Mouse (Mus musculus) liver, embryonic 13.5 days (tissue): ENCODE data around the gene Tmem117. TPM values are rescaled to one million over a fixed set of nuclear protein-coding genes. Genes with fewer than 3 reads are reported as not detected.
A peak's percentile ranks its signal among the peaks of the same experiment; 100 is the strongest.

ENCODE experiments used
- ATAC-seq: fragments of 200-750 bp; cut with Nextera tagmentation; 2 replicates; pipeline ENCODE4 v1.8.0; 2017; ENCODE audit warnings: low read depth, mild to moderate bottlenecking, moderate number of reproducible peaks, moderate library complexity
- DNase-seq: peaks from one replicate; pipeline ENCODE4 v3.0.0; 2022
- H3K27ac ChIP-seq: fragments of 300-500 bp; sonication (generic); 2 replicates; pipeline ENCODE4 v1.5.1; 2015; ENCODE audit warnings: moderate library complexity, mild to moderate bottlenecking, inconsistent platforms
- H3K27me3 ChIP-seq: fragments of 300-500 bp; sonication (generic); 2 replicates; pipeline ENCODE4 v1.6.1; 2015; ENCODE audit warnings: mild to moderate bottlenecking, inconsistent platforms
- H3K36me3 ChIP-seq: fragments of 300-500 bp; sonication (generic); 2 replicates; pipeline ENCODE4 v1.6.1; 2015; ENCODE audit warnings: mild to moderate bottlenecking, inconsistent platforms
- H3K4me1 ChIP-seq: fragments of 300-500 bp; sonication (generic); replicated peaks from 2 replicates; pipeline ENCODE4 v1.6.1; 2015; ENCODE audit warnings: inconsistent platforms
- H3K4me2 ChIP-seq: fragments of 300-500 bp; sonication (generic); 2 replicates; pipeline ENCODE4 v1.6.1; 2015; ENCODE audit warnings: inconsistent platforms, mild to moderate bottlenecking, moderate library complexity
- H3K4me3 ChIP-seq: fragments of 300-500 bp; sonication (generic); replicated peaks from 2 replicates; pipeline ENCODE4 v1.5.1; 2015; ENCODE audit warnings: mild to moderate bottlenecking, inconsistent platforms
- H3K9ac ChIP-seq: fragments of 300-500 bp; sonication (generic); 2 replicates; pipeline ENCODE4 v1.6.1; 2015; ENCODE audit warnings: mild to moderate bottlenecking, inconsistent platforms
- H3K9me3 ChIP-seq: fragments of 300-500 bp; sonication (generic); replicated peaks from 2 replicates; pipeline ENCODE4 v1.6.1; 2016; ENCODE audit warnings: inconsistent platforms
- WGBS: fragments of 180-500 bp; shearing (Covaris S2); methylation state at CpG from one replicate; pipeline ENCODE4 v1.1.7; 2015; ENCODE audit not compliant: insufficient replicate concordance; 5-methylcytosine and 5-hydroxymethylcytosine counted together
- polyA plus RNA-seq: library from polyadenylated mRNA; unstranded; fragments of >200 nt; fragmentation: Nextera tagmentation; extraction: Ambion mirVana; gene quantifications from 2 replicates; pipeline ENCODE4 v1.2.1, GENCODE M21; 2015

Gene Tmem117
- polyA plus RNA-seq = 0.03 and 0.07 TPM in 2 replicates

DNA sequence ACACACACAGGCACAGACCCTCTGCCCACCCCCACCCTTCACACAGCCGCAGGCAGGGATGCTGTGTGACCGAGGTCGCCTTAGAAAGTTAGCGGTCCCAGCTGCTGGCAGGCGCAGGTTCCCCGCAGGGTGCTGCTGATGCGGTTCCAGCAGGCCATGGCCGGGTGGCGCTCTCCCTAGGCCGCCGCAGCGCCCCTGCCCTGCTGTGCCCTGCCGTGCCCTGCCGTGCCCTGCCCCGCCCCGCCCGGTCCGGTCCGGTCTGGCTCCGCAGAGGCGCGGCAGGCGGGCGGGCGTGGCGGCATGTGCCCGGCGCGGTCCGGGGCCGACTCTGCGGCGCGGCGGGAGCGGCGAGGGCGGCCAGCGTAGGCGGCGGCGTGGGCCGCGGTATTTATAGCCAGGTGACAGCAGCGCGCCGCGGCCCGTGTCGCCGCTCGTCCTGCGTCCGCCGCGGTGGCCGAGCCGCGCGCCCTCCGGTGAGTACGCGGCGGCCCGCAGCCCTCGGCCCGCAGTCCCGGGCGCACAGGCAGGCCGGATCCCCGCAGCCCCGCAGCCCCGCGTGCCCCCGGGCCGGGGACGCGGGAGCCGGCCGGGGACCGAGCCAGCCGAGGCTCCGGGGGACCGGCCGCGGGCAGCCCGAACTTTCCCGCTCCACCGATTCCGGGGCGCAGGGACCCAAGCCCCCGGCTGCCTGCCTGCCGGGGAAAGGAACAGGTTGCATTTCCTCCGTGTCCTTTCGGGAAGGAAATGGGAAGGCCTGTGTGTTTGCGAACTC, at the start of gene Tmem117:
Tmem117 (plus strand) TSS at position 403 of the 772 bp plus-strand sequence.
- Histone ChIP-seq H3K27ac (no peak within 1 kb of the TSS), H3K4me3 (peak within 1 kb of the TSS; percentile 54), H3K9me3 (no peaks in the 10 kb centered on the region), H3K27me3 (peaks cover 39% of the 10 kb centered on the region), H3K4me2 (peak within 1 kb of the TSS; percentile 68), H3K4me1 (0 out of 2 replicates have a peak, but pooled peaks cover 2% of the 10 kb centered on the region), H3K9ac (no peak within 1 kb of the TSS), H3K36me3 (no peaks in the 10 kb centered on the region)
- ATAC-seq (no peak), DNase-seq (no peak)
- WGBS = 2% methylated on average over 89 of the region's 96 CpGs

DNA sequence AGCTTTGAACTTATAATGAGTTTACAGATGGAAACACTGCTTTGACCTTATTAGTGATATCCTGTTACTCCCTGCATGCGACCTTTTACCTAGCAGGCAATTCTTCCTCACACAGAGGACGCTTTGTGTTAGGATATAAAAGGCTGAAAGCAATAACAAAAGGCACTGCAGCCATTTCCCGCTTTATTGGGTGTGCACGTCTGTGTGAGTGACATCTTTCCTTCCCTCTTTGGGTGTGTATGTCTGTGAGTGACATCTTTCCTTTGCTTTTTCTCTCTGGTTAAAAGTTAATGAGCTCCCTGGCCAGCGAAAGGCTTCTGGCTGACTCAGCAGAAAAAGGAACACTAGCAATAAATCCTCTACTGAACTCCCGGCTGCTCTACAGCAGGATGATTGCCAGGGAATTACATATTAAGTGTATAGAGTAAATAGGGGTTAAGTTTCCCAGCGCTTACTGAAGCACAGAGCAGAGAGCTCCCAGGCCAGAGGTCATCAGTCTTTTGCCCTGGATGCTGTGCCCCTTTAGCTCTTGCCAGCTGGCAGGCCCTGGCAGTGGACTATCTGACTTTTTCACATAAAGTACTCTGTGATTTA, 46.9 kb upstream of the Tmem117 start:
- H3K27ac ChIP-seq = no peak overlapping the region
- H3K9ac ChIP-seq = no peak overlapping the region
- H3K27me3 ChIP-seq = no peaks in the 10 kb centered on the region
- H3K9me3 ChIP-seq = no peaks in the 10 kb centered on the region
- DNase-seq (no peak), ATAC-seq (no peak)
- H3K4me1 ChIP-seq = no peaks in the 10 kb centered on the region
- WGBS = 78% methylated on average over 7 of the region's 7 CpGs
- H3K4me2 ChIP-seq = no peak overlapping the region
- no peak overlapping the region for H3K4me3 ChIP-seq
- H3K36me3 ChIP-seq = peaks cover 78% of the 10 kb centered on the region

DNA sequence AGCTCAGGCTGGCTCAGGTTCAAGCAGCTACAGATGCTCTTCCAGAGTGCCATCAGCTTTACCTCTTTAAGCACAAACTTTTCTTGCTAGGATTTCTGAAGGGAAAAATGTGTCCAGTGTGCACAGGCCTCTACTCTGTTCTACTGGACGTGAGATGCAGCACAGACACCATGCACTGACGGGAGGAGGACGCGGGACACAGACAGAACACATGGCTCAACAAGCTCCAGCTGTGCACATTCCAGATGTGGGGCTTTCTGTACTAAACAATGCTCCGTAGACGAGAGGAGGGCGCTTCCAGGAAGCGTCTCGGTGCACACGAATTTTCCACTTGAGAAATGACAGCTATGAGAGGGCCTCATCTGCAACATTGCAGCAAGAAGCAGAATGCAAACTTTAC, 45.9 kb upstream of the Tmem117 start:
- Histone ChIP-seq H3K9me3 (no peaks in the 10 kb centered on the region), H3K27ac (no peak overlapping the region), H3K4me1 (peaks cover 4% of the 10 kb centered on the region), H3K27me3 (no peaks in the 10 kb centered on the region), H3K4me2 (no peak overlapping the region), H3K4me3 (no peak overlapping the region), H3K9ac (no peak overlapping the region), H3K36me3 (peaks cover 76% of the 10 kb centered on the region)
- 91% methylated on average over 10 of the region's 10 CpGs for WGBS
- ATAC-seq = no peak
- no peak for DNase-seq

DNA sequence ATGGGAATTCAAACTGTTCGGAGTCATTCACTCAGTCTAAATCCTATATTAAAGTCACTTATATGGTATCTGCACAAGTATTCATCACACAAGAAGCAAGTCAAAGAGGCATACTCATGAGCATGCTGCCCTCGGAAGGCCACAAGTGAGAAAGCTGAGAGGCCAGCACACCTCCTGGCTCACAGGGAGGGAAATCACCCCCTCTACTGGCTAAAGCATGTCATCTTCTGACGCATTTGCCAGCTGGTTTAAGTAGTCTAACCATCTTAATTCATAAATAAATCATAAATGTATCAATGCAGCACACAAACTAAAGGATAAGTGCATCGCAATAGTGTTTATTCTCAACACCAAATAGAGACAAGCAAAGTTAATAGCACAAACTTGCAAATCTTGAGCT, 44.3 kb upstream of the Tmem117 start:
- peaks cover 66% of the 10 kb centered on the region for H3K36me3 ChIP-seq
- no peaks in the 10 kb centered on the region for H3K9me3 ChIP-seq
- 82% methylated on average over 4 of the region's 4 CpGs for WGBS
- no peak overlapping the region for H3K4me3 ChIP-seq
- H3K27me3 ChIP-seq = no peaks in the 10 kb centered on the region
- no peak for ATAC-seq
- no peak overlapping the region for H3K9ac ChIP-seq
- DNase-seq = no peak
- peaks cover 9% of the 10 kb centered on the region for H3K4me1 ChIP-seq
- no peak overlapping the region for H3K4me2 ChIP-seq
- no peak overlapping the region for H3K27ac ChIP-seq

DNA sequence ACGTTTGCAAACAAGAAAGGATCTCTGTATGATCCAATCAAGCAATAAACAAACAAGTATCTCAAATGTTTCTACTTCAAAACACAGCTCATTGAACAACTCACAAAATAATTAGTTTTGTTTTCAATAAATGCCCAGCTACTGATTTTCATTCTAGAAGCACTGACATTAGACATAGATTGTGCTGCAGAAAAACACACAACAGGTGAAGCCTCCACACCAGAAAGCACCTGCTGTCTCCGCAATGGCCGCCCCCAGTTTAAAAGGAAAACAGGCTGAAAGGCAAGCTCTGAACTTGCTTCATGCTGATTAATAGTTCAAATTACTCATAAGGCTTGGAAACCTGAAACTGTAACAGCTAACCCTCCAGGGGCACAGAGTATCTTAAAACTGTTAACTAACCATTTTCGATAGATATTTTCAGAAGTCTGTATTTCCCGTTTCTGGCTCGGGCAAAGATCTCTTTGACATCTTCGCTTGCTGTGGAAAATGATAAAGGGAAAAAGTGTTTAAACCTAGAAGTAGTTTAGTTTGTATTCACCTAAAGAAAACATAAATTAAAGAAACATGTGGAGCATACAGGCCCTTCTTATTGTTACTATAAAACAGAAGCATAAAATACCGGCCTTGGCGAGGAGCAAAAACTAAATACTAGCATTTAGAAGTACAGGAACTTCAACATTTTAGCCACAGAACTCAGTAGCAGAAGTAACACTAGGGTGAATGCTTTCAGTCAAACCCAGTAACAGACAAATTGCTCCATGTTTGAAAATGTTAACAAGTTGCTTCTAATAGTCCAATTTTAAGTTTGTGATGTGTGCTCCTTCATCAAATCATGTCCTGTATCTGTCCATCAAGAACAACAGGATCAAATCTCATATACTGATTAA, 41.0 kb upstream of the Tmem117 start:
- 70% methylated on average over 9 of the region's 9 CpGs for whole genome bisulfite sequencing
- Histone ChIP-seq H3K27ac (no peak overlapping the region), H3K9ac (peak overlapping the region; percentile 97; the same call in 1 of the 2 replicates), H3K27me3 (no peaks in the 10 kb centered on the region), H3K4me1 (peaks cover 24% of the 10 kb centered on the region), H3K4me3 (peak overlapping the region; percentile 99), H3K36me3 (peaks cover 36% of the 10 kb centered on the region), H3K4me2 (peak overlapping the region; percentile 79), H3K9me3 (no peaks in the 10 kb centered on the region)
- ATAC-seq = no peak
- no peak for DNase-seq

DNA sequence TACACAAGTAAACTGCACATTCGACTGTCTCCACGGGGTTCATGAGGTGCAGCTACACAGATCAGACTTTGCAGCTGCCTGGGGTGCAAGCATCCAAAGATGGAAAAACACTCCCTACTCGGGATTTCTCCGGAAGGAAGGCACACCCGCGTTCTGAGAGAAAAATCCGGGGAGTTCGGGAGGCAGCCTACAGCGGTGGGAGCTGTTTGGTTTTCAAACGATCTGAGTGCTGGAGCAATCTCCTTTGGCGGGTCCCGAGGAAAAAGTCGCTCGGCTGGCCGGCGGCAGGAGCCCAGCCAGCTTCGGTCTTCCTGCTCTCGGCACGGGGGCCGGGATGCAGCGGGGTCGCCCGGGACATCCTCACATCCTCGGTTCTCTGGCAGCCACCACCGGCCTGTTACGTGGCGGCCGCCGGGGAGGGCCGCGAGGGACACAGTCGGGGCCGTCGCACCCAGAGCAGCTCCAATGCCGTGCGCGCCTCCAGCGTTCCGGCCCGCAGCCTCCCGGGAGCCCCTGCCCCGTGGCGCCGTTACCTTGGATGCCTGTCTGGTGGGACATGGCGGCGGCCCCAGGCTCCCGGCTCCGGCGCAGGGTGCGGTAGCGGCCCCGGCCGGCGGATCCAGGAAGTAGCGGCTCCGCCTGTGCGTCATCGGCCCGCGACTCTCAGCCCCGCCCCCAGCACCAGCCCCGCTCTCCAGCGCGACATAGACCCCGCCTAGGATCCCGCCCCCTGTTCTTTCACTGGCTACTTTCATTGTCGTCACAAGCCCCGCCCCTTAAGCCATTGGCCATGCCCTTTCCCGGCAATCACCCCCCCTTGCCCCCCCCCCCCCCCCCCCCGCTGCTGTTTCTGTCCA, 39.6 kb upstream of the Tmem117 start, which contains the start of gene Twf1:
Twf1 (minus strand) TSS at position 671 of the 857 bp plus-strand sequence.
- peak; percentile 94 for DNase-seq
- Histone ChIP-seq H3K36me3 (peaks cover 22% of the 10 kb centered on the region), H3K4me3 (peak within 1 kb of the TSS; percentile 99), H3K27ac (peak within 1 kb of the TSS; percentile 78), H3K4me1 (peaks cover 24% of the 10 kb centered on the region), H3K27me3 (no peaks in the 10 kb centered on the region), H3K9me3 (no peaks in the 10 kb centered on the region), H3K9ac (peak within 1 kb of the TSS; percentile 97), H3K4me2 (peak within 1 kb of the TSS; percentile 79)
- WGBS = under 1% methylated on average over 56 of the region's 70 CpGs
- ATAC-seq = peak; percentile 99

DNA sequence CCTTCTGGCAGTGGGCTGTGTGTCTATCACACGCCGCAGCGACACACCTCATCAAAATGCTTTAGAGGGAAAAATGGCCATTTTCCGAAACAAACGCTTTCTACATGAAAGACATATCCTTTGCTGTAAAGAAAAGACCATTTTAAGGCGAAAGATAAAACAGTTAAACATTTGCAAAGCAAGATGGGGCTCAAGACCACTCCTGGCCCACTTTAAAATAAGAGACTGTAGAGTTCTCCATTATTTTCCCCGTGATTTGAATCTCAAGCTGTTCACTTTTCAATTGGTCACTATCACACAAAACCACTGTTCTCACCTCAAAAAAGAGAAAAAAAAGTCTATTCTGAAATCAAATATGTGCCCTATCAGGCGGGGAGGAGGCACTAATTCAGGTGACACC, 38.9 kb upstream of the Tmem117 start:
- Histone ChIP-seq H3K36me3 (peaks cover 16% of the 10 kb centered on the region), H3K9me3 (no peaks in the 10 kb centered on the region), H3K4me2 (peak overlapping the region; percentile 79), H3K9ac (peak overlapping the region; percentile 58), H3K4me1 (peaks cover 24% of the 10 kb centered on the region), H3K27ac (no peak overlapping the region), H3K27me3 (no peaks in the 10 kb centered on the region), H3K4me3 (peak overlapping the region; percentile 99)
- DNase-seq (no peak), ATAC-seq (no peak)
- WGBS = 10% methylated on average over 8 of the region's 8 CpGs

DNA sequence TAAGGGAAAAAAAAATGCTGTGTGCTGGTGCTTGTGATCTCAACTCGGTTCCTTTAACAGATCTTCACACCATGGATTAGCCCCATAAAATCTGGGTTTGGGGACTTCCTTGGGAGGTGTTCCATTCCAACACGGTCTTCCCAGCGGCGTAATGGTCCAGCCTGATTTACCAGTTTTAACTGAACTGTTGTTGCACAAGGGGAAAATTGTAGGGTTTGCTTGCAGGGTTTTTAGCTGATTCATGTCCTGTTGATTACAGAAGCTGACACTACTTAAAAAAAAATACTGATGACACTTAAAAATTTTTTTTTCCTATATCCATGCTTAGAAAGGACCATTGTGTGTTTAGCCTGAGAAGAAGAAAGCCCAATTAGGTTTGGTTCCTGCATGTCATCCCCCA, 37.7 kb upstream of the Tmem117 start:
- Histone ChIP-seq H3K9ac (no peak overlapping the region), H3K4me1 (peaks cover 24% of the 10 kb centered on the region), H3K27ac (no peak overlapping the region), H3K9me3 (no peaks in the 10 kb centered on the region), H3K27me3 (no peaks in the 10 kb centered on the region), H3K36me3 (peaks cover 4% of the 10 kb centered on the region), H3K4me3 (no peak overlapping the region), H3K4me2 (no peak overlapping the region)
- DNase-seq (no peak), ATAC-seq (no peak)
- 63% methylated on average over 4 of the region's 4 CpGs for WGBS

DNA sequence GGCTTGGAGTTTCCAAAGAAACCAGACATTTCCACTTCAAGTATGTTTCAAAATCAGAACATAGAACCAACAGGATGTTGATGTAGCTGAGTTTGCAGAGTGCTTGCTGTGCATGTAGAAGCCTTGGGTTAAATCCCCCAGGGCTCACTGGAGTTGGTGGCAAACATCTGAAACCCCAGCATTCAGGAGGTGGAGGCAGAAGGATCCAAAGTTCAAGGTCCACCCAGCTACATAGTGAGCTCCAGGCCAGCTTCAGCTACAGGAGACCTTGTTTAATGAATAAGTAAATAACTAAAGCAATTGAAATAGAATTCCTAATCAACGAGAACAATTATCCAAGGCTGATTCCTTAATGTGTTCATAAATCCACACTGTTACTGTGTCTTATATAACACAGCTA, 35.4 kb upstream of the Tmem117 start:
- Histone ChIP-seq H3K27me3 (no peaks in the 10 kb centered on the region), H3K4me1 (peaks cover 15% of the 10 kb centered on the region; the same call in 1 of the 2 replicates), H3K27ac (no peak overlapping the region), H3K36me3 (no peaks in the 10 kb centered on the region), H3K9ac (no peak overlapping the region), H3K4me3 (no peak overlapping the region), H3K9me3 (no peaks in the 10 kb centered on the region), H3K4me2 (no peak overlapping the region)
- DNase-seq = no peak
- 52% methylated on average over 1 of the region's 1 CpGs for WGBS
- no peak for ATAC-seq

DNA sequence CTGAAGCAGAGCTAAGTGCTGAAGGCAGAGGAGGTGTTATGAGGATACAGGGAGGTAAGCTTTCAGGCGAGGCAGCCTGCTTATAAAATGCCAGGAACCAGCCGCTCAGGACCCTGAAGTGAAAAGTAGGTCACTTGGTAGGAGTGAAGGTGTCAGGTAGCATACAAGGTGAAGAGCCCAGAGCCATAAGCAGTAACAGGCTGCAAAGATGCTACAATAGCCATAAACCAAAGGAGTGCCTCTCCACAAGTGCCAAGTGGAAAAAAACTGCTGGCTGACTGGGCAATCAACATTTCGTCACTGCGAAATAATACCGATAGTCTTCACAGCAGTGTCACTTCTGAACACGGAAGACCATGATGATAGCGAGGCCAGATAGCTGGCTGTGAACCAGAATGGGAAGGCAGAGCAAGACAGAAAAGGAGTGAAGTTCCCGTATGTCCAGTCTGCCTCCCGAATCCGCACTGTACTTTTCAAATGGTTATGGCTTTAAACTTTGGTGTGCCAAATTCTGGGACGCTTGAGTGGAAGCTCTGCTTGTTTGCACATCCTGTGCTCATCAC, 28.8 kb upstream of the Tmem117 start:
- 59% methylated on average over 11 of the region's 11 CpGs for WGBS
- H3K9ac ChIP-seq = no peak overlapping the region
- H3K27me3 ChIP-seq = no peaks in the 10 kb centered on the region
- H3K36me3 ChIP-seq = no peaks in the 10 kb centered on the region
- ATAC-seq (no peak), DNase-seq (no peak)
- no peaks in the 10 kb centered on the region for H3K9me3 ChIP-seq
- no peak overlapping the region for H3K4me2 ChIP-seq
- H3K4me3 ChIP-seq = no peak overlapping the region
- no peak overlapping the region for H3K27ac ChIP-seq
- no peaks in the 10 kb centered on the region for H3K4me1 ChIP-seq
